Mouse (Mus musculus): ENCODE results near the gene Cab39. TPM values are rescaled to one million over a fixed set of nuclear protein-coding genes. Genes with fewer than 3 reads are reported as not detected.

The Cab39 gene
- polyA plus RNA-seq, 1 experiment from 2014 or later, result 13.9 TPM

DNA sequence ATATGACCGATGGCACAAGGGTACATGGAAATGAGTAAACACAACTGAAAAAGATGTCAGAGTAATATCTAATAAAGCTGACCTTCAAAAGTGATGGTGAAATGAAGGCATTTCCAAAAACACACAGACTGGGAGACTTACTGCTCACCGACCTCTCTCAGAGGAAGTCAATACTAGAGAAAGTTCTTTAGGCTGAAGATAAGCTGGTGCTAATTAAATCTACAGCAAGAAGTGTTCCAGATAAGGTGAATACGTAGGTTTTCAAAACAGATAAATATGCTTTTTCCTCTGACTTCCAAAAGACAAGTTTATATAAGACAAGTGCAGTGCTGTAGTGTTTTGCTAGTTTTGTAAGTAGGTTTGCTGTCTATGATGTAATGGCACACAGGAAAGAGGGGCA lies 63.0 kb downstream of the Cab39 start:
- DNase-seq, result no peak
- ATAC-seq, result no peak
- Histone ChIP-seq H3K4me3 (ENCODE audit: low read depth, low read length) (no peak overlapping the region), H3K9me3 (ENCODE audit: low read length) (no peaks in the 10 kb centered on the region), H3K9ac (replicated peaks) (no peak overlapping the region), H3K36me3 (replicated peaks; ENCODE audit: insufficient read depth, low read length) (peaks cover 10% of the 10 kb centered on the region), H3K4me1 (ENCODE audit: insufficient read depth) (no peaks in the 10 kb centered on the region), H3K27ac (ENCODE audit: low read depth) (no peak overlapping the region), H3K27me3 (ENCODE audit: insufficient read depth, low read length) (no peaks in the 10 kb centered on the region), H3K4me2 (ENCODE audit: low read depth, low read length) (no peak overlapping the region)
- WGBS (ENCODE audit: insufficient replicate concordance), result 41% methylated on average over 3 of the region's 3 CpGs
- no peak for TF ChIP-seq EP300 (IDR thresholded peaks at IDR 0.05; ENCODE audit: low read depth)
- TF ChIP-seq CTCF (IDR thresholded peaks at IDR 0.05; ENCODE audit: low read depth), result no peak

DNA sequence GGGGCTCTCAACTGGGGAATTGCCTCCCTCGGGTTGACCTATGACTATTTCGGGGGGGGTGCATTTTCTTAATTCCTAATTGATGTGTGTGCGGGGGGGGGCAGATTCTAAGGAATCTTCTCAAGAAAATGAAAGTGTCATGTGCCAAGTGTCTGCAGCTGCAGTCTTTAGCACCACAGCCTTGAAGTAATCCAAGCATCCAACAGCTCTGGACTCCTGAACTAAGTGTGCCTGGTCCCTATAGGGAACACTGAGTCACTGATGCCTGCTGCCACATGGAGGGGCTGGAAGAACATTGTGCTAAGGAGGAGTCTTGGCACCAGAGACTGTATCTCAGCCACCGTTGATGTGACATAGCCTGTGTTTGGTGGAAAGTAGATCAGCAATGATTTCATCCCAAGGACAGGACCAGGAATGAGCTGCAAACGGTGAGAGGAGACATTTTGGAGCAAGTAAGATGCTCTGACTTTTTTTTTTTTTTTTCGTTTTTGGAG lies 64.1 kb downstream of the Cab39 start:
- Histone ChIP-seq H3K27me3 (ENCODE audit: insufficient read depth, low read length) (no peaks in the 10 kb centered on the region), H3K36me3 (replicated peaks; ENCODE audit: insufficient read depth, low read length) (peaks cover 2% of the 10 kb centered on the region; the same call in 1 of the 2 replicates), H3K9me3 (ENCODE audit: low read length) (peaks cover 4% of the 10 kb centered on the region; the same call in 1 of the 2 replicates), H3K4me2 (ENCODE audit: low read depth, low read length) (no peak overlapping the region), H3K4me3 (ENCODE audit: low read depth, low read length) (no peak overlapping the region), H3K4me1 (ENCODE audit: insufficient read depth) (no peaks in the 10 kb centered on the region), H3K27ac (ENCODE audit: low read depth) (no peak overlapping the region), H3K9ac (replicated peaks) (no peak overlapping the region)
- no peak for TF ChIP-seq CTCF (IDR thresholded peaks at IDR 0.05; ENCODE audit: low read depth)
- WGBS (ENCODE audit: insufficient replicate concordance), result 75% methylated on average over 6 of the region's 6 CpGs
- no peak for ATAC-seq
- DNase-seq, result no peak

- H3K9me3 ChIP-seq (ENCODE audit: low read length), result peaks cover 6% of the 10 kb centered on the region; the same call in 1 of the 2 replicates
- no peak overlapping the region for H3K9ac ChIP-seq (replicated peaks)
- H3K27ac ChIP-seq (ENCODE audit: low read depth), result no peak overlapping the region
- H3K4me3 ChIP-seq (ENCODE audit: low read depth, low read length), result no peak overlapping the region
- H3K4me2 ChIP-seq (ENCODE audit: low read depth, low read length), result no peak overlapping the region
- no peaks in the 10 kb centered on the region for H3K4me1 ChIP-seq (ENCODE audit: insufficient read depth)
- H3K36me3 ChIP-seq (replicated peaks; ENCODE audit: insufficient read depth, low read length), result no peaks in the 10 kb centered on the region
- ATAC-seq (no peak), DNase-seq (no peak)
- no peak for TF ChIP-seq CTCF (IDR thresholded peaks at IDR 0.05; ENCODE audit: low read depth)
- TF ChIP-seq EP300 (IDR thresholded peaks at IDR 0.05; ENCODE audit: low read depth), result no peak
- WGBS (ENCODE audit: insufficient replicate concordance), result 88% methylated on average over 9 of the region's 10 CpGs
- no peaks in the 10 kb centered on the region for H3K27me3 ChIP-seq (ENCODE audit: insufficient read depth, low read length)
Measured at GRCm38 (mm10) chr1:85864383-85864782, 71.1 kb downstream of the Cab39 start.

DNA sequence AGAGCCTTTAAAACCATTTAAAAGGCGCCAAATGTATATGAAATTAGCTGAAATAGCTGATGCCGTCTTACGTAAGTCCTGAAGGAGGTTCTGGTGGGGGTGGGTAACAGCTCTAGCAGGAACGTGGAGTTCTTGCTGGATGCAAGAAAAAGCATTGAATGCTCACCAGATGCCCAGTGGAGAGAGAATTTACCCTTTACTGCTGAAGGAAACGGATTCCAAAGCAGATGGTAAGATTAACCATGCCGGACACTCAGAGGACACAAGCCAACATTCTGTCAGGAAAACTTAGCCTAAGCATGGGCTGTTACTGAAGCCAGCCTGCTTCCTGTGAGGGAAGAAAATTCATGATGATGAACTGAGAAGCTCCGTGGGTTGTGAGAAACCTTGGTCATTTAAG lies 76.8 kb downstream of the Cab39 start:
- Histone ChIP-seq H3K27me3 (ENCODE audit: insufficient read depth, low read length) (no peaks in the 10 kb centered on the region), H3K9ac (replicated peaks) (no peak overlapping the region), H3K9me3 (ENCODE audit: low read length) (0 out of 2 replicates have a peak, but pooled peaks cover 2% of the 10 kb centered on the region), H3K4me2 (ENCODE audit: low read depth, low read length) (no peak overlapping the region), H3K4me1 (ENCODE audit: insufficient read depth) (no peaks in the 10 kb centered on the region), H3K27ac (ENCODE audit: low read depth) (no peak overlapping the region), H3K36me3 (replicated peaks; ENCODE audit: insufficient read depth, low read length) (no peaks in the 10 kb centered on the region), H3K4me3 (ENCODE audit: low read depth, low read length) (no peak overlapping the region)
- 80% methylated on average over 7 of the region's 7 CpGs for WGBS (ENCODE audit: insufficient replicate concordance)
- TF ChIP-seq CTCF (IDR thresholded peaks at IDR 0.05; ENCODE audit: low read depth) (no peak), EP300 (IDR thresholded peaks at IDR 0.05; ENCODE audit: low read depth) (no peak)
- no peak for DNase-seq
- no peak for ATAC-seq

- WGBS (ENCODE audit: insufficient replicate concordance), result 67% methylated on average over 2 of the region's 2 CpGs
Measured at GRCm38 (mm10) chr1:85870546-85870945, 77.3 kb downstream of the Cab39 start.

GRCm38 (mm10) chr1:85882003-85882402 lies 88.8 kb downstream of the Cab39 start:
- no peak overlapping the region for H3K4me2 ChIP-seq (ENCODE audit: low read depth, low read length)
- H3K4me3 ChIP-seq (ENCODE audit: low read depth, low read length), result no peak overlapping the region
- TF ChIP-seq CTCF (IDR thresholded peaks at IDR 0.05; ENCODE audit: low read depth) (no peak), EP300 (IDR thresholded peaks at IDR 0.05; ENCODE audit: low read depth) (no peak)
- no peaks in the 10 kb centered on the region for H3K27me3 ChIP-seq (ENCODE audit: insufficient read depth, low read length)
- no peak for ATAC-seq
- 86% methylated on average over 12 of the region's 12 CpGs for WGBS (ENCODE audit: insufficient replicate concordance)
- no peak overlapping the region for H3K27ac ChIP-seq (ENCODE audit: low read depth)
- no peaks in the 10 kb centered on the region for H3K4me1 ChIP-seq (ENCODE audit: insufficient read depth)
- H3K36me3 ChIP-seq (replicated peaks; ENCODE audit: insufficient read depth, low read length), result no peaks in the 10 kb centered on the region
- no peak overlapping the region for H3K9ac ChIP-seq (replicated peaks)
- DNase-seq, result no peak
- no peaks in the 10 kb centered on the region for H3K9me3 ChIP-seq (ENCODE audit: low read length)

More at GRCm38 (mm10) chr1:85870546-85870945, 77.3 kb downstream of the Cab39 start:
- TF ChIP-seq EP300 (IDR thresholded peaks at IDR 0.05; ENCODE audit: low read depth), result no peak
- no peak for TF ChIP-seq CTCF (IDR thresholded peaks at IDR 0.05; ENCODE audit: low read depth)
- no peak overlapping the region for H3K4me3 ChIP-seq (ENCODE audit: low read depth, low read length)
- no peak overlapping the region for H3K9ac ChIP-seq (replicated peaks)
- H3K36me3 ChIP-seq (replicated peaks; ENCODE audit: insufficient read depth, low read length), result no peaks in the 10 kb centered on the region
- H3K9me3 ChIP-seq (ENCODE audit: low read length), result 0 out of 2 replicates have a peak, but pooled peaks cover 2% of the 10 kb centered on the region
- no peak overlapping the region for H3K27ac ChIP-seq (ENCODE audit: low read depth)
- no peak for ATAC-seq
- H3K4me2 ChIP-seq (ENCODE audit: low read depth, low read length), result no peak overlapping the region
- H3K27me3 ChIP-seq (ENCODE audit: insufficient read depth, low read length), result no peaks in the 10 kb centered on the region
- no peak for DNase-seq
- H3K4me1 ChIP-seq (ENCODE audit: insufficient read depth), result no peaks in the 10 kb centered on the region

- H3K27ac ChIP-seq (ENCODE audit: low read depth), result no peak overlapping the region
- H3K27me3 ChIP-seq (ENCODE audit: insufficient read depth, low read length), result no peaks in the 10 kb centered on the region
- ATAC-seq, result no peak
- no peaks in the 10 kb centered on the region for H3K4me1 ChIP-seq (ENCODE audit: insufficient read depth)
- 76% methylated on average over 7 of the region's 7 CpGs for WGBS (ENCODE audit: insufficient replicate concordance)
- TF ChIP-seq EP300 (IDR thresholded peaks at IDR 0.05; ENCODE audit: low read depth) (no peak), CTCF (IDR thresholded peaks at IDR 0.05; ENCODE audit: low read depth) (no peak)
- no peaks in the 10 kb centered on the region for H3K36me3 ChIP-seq (replicated peaks; ENCODE audit: insufficient read depth, low read length)
- no peak for DNase-seq
- no peak overlapping the region for H3K4me2 ChIP-seq (ENCODE audit: low read depth, low read length)
- no peak overlapping the region for H3K4me3 ChIP-seq (ENCODE audit: low read depth, low read length)
- H3K9me3 ChIP-seq (ENCODE audit: low read length), result no peaks in the 10 kb centered on the region
- no peak overlapping the region for H3K9ac ChIP-seq (replicated peaks)
Measured at GRCm38 (mm10) chr1:85887221-85887620, 94.0 kb downstream of the Cab39 start.

Measured in liver, postnatal 0 days (tissue).